Mouse (Mus musculus) embryonic facial prominence, embryonic 12.5 days (tissue): Measurements from ENCODE around the gene Inhbb. TPM values are rescaled to one million over a fixed set of nuclear protein-coding genes. Genes with fewer than 3 reads are reported as not detected.
A peak's percentile ranks its signal among the peaks of the same experiment; 100 is the strongest.

Source experiments
- ATAC-seq: fragments of 200-750 bp; cut with Nextera tagmentation; 2 replicates; pipeline ENCODE4 v1.8.0; 2017; ENCODE audit not compliant: insufficient number of reproducible peaks, insufficient read depth, low FRiP score, low TSS enrichment
- H3K27ac ChIP-seq: fragments of 300-500 bp; sonication (generic); 2 replicates; pipeline ENCODE4 v1.5.1; 2016; ENCODE audit warnings: mild to moderate bottlenecking
- H3K27me3 ChIP-seq: fragments of 300-500 bp; sonication (generic); 2 replicates; pipeline ENCODE4 v1.6.1; 2016; ENCODE audit warnings: mild to moderate bottlenecking, moderate library complexity
- H3K36me3 ChIP-seq: fragments of 300-500 bp; sonication (generic); 2 replicates; pipeline ENCODE4 v1.6.1; 2016; ENCODE audit warnings: mild to moderate bottlenecking
- H3K4me1 ChIP-seq: fragments of 300-500 bp; sonication (generic); 2 replicates; pipeline ENCODE4 v1.6.1; 2016
- H3K4me2 ChIP-seq: fragments of 300-500 bp; sonication (generic); replicated peaks from 2 replicates; pipeline ENCODE4 v1.6.1; 2016; ENCODE audit warnings: mild to moderate bottlenecking, moderate library complexity
- H3K4me3 ChIP-seq: fragments of 300-500 bp; sonication (generic); 2 replicates; pipeline ENCODE4 v1.5.1; 2016; ENCODE audit warnings: mild to moderate bottlenecking
- H3K9ac ChIP-seq: fragments of 300-500 bp; sonication (generic); 2 replicates; pipeline ENCODE4 v1.6.1; 2016; ENCODE audit warnings: mild to moderate bottlenecking, moderate library complexity
- H3K9me3 ChIP-seq: fragments of 300-500 bp; sonication (generic); 2 replicates; pipeline ENCODE4 v1.6.1; 2016; ENCODE audit warnings: mild to moderate bottlenecking, moderate library complexity
- WGBS: fragments of 180-500 bp; shearing (Covaris S2); methylation state at CpG from one replicate; pipeline ENCODE4 v1.1.7; 2016; 5-methylcytosine and 5-hydroxymethylcytosine counted together
- polyA plus RNA-seq: library from polyadenylated mRNA; unstranded; fragments of >200 nt; fragmentation: Nextera tagmentation; extraction: Ambion mirVana; gene quantifications from 2 replicates; pipeline ENCODE4 v1.2.1, GENCODE M21; 2016

Gene Inhbb
- 0.37 and 0.43 TPM in 2 replicates for polyA plus RNA-seq

DNA sequence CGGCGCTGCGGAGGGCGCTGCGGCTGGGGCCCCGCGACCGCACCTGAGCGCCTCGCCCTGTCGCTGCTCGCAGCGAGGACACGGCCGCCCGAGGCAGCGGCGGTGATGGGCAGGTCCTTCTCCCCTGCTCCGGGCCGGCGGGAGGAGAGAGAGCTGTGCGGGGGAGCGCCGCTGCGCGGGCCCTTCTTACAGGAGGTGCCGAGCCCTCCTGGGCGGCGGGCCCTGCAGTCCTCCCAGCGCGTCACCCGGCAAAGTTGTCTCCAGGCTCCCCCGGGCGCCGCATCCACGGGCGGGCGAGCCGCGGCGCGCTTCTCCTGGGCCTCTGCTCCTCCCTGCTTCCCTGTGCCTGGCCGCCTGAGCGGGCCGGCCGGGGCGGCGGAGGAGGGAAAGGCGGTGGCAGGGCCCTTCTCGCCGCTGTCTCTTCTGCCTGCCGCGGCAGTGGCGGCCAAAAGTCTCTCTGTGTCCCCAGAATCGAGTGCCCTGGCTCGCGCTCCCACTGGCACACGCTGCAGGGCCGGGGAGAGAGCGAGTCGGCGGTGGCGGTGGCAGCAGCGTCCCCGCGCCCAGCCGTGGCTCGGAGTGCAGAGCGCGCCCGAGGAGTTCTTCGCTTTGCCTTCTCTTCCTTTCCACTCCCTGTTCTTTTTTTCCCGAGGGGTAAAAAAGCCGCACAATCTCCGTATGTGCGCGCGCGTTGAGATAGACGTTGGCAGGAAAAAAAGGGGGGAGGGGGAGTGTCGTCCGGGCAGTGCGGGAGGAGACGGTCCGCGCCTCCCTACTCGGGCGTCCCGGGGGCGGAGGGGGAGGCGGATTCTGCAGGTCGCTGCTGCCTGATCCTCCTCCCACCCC, at the start of gene Inhbb:
Gene Inhbb (minus strand): TSS at position 673 of the 846 bp plus-strand sequence.
- peak within 1 kb of the TSS; percentile 59 for H3K4me3 ChIP-seq
- peak; percentile 25; the same call in 1 of the 2 replicates for ATAC-seq
- H3K27me3 ChIP-seq, result peaks cover 91% of the 10 kb centered on the region
- WGBS, result under 1% methylated on average over 77 of the region's 92 CpGs
- peak within 1 kb of the TSS; percentile 100 for H3K4me2 ChIP-seq
- H3K9me3 ChIP-seq, result no peaks in the 10 kb centered on the region
- no peak within 1 kb of the TSS for H3K27ac ChIP-seq
- peaks cover 42% of the 10 kb centered on the region for H3K4me1 ChIP-seq
- peak within 1 kb of the TSS; percentile 60 for H3K9ac ChIP-seq
- H3K36me3 ChIP-seq, result no peaks in the 10 kb centered on the region

DNA sequence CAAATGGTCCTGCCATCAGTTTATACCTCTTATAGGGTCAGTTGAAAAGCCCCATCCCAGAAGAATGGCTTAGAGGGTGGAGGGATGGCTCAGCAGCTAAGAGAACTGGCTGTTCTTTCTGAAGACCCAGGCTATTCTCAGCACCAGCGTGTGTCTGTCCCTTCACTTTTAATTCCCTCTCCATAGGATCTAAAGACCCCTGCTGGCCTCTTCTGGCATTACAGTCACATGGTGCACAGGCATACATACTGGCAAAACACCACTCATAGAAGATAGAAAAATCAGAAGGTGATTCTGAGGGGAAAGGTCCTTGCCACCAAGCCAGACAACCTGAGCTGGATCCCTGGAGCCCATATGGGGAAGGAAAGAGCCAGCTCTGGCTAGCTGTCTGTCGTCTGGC, 41.3 kb upstream of the Inhbb start:
- 44% methylated on average over 2 of the region's 2 CpGs for WGBS
- no peak overlapping the region for H3K9ac ChIP-seq
- H3K9me3 ChIP-seq, result no peaks in the 10 kb centered on the region
- H3K36me3 ChIP-seq, result no peaks in the 10 kb centered on the region
- no peak overlapping the region for H3K4me2 ChIP-seq
- H3K4me1 ChIP-seq, result no peaks in the 10 kb centered on the region
- H3K27ac ChIP-seq, result no peak overlapping the region
- no peak for ATAC-seq
- no peak overlapping the region for H3K4me3 ChIP-seq
- 0 out of 2 replicates have a peak, but pooled peaks cover 2% of the 10 kb centered on the region for H3K27me3 ChIP-seq

DNA sequence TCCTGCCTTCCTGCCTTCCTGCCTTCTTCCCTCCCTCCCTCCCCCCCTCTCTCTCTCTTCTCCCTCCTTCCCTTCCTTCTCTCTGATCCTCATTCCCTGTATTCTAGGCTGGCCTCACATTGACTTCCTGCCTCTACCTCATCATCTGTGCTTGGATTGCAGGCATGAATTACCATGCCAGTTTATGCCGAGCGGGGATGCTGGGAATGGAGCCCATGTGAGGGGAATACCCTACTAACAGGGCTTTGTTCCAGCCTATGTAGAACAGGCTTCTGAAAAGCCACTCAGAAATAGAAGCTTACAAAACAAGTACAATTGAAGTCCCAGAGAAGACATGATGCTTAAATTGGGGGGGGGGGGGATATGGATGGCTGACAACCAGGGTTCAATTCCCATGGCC, 38.0 kb upstream of the Inhbb start:
- H3K4me1 ChIP-seq, result peaks cover 6% of the 10 kb centered on the region; the same call in 1 of the 2 replicates
- no peak overlapping the region for H3K27ac ChIP-seq
- no peaks in the 10 kb centered on the region for H3K9me3 ChIP-seq
- H3K9ac ChIP-seq, result no peak overlapping the region
- H3K36me3 ChIP-seq, result no peaks in the 10 kb centered on the region
- 73% methylated on average over 2 of the region's 2 CpGs for WGBS
- ATAC-seq, result no peak
- H3K27me3 ChIP-seq, result 0 out of 2 replicates have a peak, but pooled peaks cover 6% of the 10 kb centered on the region
- H3K4me2 ChIP-seq, result no peak overlapping the region
- no peak overlapping the region for H3K4me3 ChIP-seq

DNA sequence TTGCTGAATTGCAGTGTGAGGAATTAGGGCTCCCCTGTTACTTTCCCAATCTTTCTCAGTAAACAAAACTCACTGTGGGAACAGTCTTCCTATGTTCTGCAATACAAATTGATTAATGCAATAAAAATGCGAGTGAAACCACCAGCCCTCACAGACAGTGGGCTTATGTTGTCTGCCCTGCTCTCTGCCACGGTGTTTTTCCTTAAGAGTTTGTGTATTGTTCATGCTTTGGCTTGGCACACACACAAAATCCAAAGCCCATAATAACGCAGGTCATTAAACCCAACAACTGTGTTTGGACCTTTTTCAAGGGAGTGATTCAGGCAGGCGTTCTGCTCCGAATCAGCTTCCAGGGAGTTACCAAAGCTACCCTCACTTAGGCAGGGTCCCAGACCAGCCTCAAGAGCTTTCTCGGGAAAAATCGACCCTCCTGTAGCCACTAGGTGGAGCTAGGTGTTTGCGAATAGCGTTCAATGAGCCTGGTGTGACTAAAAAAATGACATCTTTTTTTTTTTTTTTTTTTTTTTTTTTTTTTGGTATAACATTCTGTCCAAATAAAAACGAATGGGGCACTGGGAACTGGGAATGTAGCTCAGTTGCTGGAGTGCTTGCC, 36.1 kb upstream of the Inhbb start:
- peaks cover 6% of the 10 kb centered on the region; the same call in 1 of the 2 replicates for H3K4me1 ChIP-seq
- no peaks in the 10 kb centered on the region for H3K36me3 ChIP-seq
- no peak for ATAC-seq
- no peaks in the 10 kb centered on the region for H3K9me3 ChIP-seq
- H3K27ac ChIP-seq, result no peak overlapping the region
- H3K4me2 ChIP-seq, result no peak overlapping the region
- 18% methylated on average over 10 of the region's 10 CpGs for WGBS
- no peak overlapping the region for H3K4me3 ChIP-seq
- H3K9ac ChIP-seq, result no peak overlapping the region
- H3K27me3 ChIP-seq, result 0 out of 2 replicates have a peak, but pooled peaks cover 6% of the 10 kb centered on the region

DNA sequence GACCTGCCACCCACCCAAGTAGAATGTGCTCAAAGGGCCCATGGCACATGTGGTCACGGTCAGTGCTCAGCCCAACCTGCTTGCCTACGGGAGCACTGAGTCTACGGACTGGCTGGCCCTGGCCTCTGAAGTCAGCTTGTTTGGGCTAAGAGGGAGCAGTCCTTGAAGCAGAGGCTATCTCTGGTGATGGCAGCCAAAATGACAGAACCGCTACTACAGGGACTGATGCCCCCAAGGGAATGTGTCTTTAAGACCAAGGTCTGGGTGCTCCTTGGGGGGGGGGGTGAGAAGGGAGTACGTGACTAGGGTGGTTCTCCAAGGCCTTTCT, 35.4 kb upstream of the Inhbb start:
- H3K9me3 ChIP-seq, result no peaks in the 10 kb centered on the region
- no peak overlapping the region for H3K27ac ChIP-seq
- no peak overlapping the region for H3K9ac ChIP-seq
- ATAC-seq, result 0 out of 2 replicates have a peak, but pooled peaks have one; percentile 31
- H3K36me3 ChIP-seq, result no peaks in the 10 kb centered on the region
- H3K4me3 ChIP-seq, result no peak overlapping the region
- H3K27me3 ChIP-seq, result 0 out of 2 replicates have a peak, but pooled peaks cover 6% of the 10 kb centered on the region
- peaks cover 6% of the 10 kb centered on the region; the same call in 1 of the 2 replicates for H3K4me1 ChIP-seq
- 43% methylated on average over 4 of the region's 5 CpGs for WGBS
- H3K4me2 ChIP-seq, result 0 out of 2 replicates have a peak overlapping the region, but pooled peaks have one; percentile 24

DNA sequence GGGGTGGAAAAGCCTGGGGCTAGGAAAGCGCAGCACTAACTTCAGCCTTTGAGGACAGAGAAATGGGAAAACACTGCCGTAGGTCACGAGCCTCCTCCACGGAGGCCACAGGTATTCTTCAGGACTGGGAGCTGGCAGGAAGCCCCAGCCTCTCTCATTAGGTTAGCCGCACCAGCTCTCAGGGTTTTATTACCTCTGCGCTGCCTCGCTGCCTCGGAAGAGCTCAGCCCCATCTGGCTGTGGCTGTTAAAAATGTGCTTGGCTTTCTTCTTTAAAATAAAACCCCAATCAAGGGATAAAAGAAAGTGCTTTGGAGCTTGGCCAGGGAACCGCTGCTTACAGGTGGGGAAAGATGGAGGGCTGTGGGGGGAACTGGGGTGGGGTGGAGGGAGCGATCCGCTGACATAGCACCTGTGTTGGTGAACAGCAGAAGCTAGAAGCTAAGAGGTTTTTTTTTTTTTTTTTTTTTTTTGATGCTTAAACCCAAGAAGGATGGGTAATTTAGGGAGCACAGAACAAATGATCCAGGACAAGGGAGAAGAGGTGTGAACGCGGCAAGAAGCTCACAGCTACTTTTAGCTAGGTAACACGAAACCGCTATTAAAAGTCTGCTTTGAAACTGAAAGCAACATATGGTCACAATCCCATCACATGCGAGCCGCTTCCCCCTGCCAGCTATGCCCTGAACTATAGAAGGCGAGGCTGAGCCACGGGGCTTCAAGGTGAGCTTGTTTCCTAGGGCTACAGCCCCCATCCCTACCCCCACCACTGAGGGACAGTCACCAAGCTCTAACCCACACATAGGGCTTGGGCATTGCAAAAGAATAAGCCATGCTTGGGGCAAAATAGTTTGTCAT, 34.9 kb upstream of the Inhbb start:
- H3K4me2 ChIP-seq, result peak overlapping the region; percentile 24
- ATAC-seq, result 0 out of 2 replicates have a peak, but pooled peaks have one; percentile 29
- H3K36me3 ChIP-seq, result no peaks in the 10 kb centered on the region
- H3K27me3 ChIP-seq, result 0 out of 2 replicates have a peak, but pooled peaks cover 6% of the 10 kb centered on the region
- no peak overlapping the region for H3K4me3 ChIP-seq
- 30% methylated on average over 19 of the region's 19 CpGs for WGBS
- H3K4me1 ChIP-seq, result peaks cover 6% of the 10 kb centered on the region; the same call in 1 of the 2 replicates
- H3K9me3 ChIP-seq, result no peaks in the 10 kb centered on the region
- no peak overlapping the region for H3K27ac ChIP-seq
- H3K9ac ChIP-seq, result no peak overlapping the region

DNA sequence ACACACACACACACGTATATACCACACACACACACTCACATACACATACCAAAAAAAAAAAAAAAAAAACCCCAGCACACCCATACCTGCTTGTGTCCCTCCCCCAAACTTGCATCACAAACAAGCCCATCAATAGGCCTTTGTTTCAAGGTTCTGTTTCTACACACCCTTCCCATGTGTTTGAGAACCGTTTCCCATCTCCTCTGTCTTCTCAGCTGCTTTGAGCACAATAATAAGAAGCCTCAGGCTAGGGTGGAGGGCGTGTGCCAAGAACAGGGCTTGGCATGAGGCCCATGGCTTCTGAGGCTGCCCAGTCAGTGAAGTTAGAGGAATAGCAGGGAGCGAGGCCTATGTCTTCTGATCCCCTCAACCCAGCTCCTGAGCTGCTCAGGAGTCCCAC, 31.7 kb upstream of the Inhbb start:
- no peaks in the 10 kb centered on the region for H3K9me3 ChIP-seq
- 54% methylated on average over 3 of the region's 4 CpGs for WGBS
- 0 out of 2 replicates have a peak, but pooled peaks cover 4% of the 10 kb centered on the region for H3K27me3 ChIP-seq
- H3K27ac ChIP-seq, result no peak overlapping the region
- H3K4me3 ChIP-seq, result no peak overlapping the region
- no peaks in the 10 kb centered on the region for H3K36me3 ChIP-seq
- no peak overlapping the region for H3K4me2 ChIP-seq
- no peak for ATAC-seq
- no peak overlapping the region for H3K9ac ChIP-seq
- H3K4me1 ChIP-seq, result peaks cover 6% of the 10 kb centered on the region; the same call in 1 of the 2 replicates

DNA sequence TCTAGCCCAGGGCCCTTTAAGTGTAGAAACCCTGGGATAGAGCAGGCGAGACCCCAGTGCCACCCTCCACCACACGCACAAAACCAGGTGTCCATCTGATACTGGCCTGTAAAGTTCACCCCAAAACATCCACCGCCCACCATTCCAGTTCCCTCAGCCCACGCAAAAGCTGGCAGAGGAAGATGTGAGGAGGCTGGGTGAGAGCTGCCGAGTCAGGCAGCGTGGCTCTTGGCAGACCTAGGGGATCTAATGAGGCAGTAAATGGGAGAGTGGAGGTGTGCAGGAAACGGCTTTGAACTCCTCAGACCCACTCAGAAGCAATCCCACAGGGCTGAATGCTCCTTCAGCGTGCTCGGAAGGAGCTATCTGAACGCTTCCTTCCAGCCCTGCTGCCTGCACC, 29.4 kb upstream of the Inhbb start:
- H3K4me3 ChIP-seq, result no peak overlapping the region
- H3K4me2 ChIP-seq, result no peak overlapping the region
- H3K4me1 ChIP-seq, result no peaks in the 10 kb centered on the region
- WGBS, result 69% methylated on average over 10 of the region's 10 CpGs
- ATAC-seq, result no peak
- 0 out of 2 replicates have a peak, but pooled peaks cover 4% of the 10 kb centered on the region for H3K27me3 ChIP-seq
- no peaks in the 10 kb centered on the region for H3K9me3 ChIP-seq
- no peak overlapping the region for H3K27ac ChIP-seq
- H3K36me3 ChIP-seq, result no peaks in the 10 kb centered on the region
- no peak overlapping the region for H3K9ac ChIP-seq

DNA sequence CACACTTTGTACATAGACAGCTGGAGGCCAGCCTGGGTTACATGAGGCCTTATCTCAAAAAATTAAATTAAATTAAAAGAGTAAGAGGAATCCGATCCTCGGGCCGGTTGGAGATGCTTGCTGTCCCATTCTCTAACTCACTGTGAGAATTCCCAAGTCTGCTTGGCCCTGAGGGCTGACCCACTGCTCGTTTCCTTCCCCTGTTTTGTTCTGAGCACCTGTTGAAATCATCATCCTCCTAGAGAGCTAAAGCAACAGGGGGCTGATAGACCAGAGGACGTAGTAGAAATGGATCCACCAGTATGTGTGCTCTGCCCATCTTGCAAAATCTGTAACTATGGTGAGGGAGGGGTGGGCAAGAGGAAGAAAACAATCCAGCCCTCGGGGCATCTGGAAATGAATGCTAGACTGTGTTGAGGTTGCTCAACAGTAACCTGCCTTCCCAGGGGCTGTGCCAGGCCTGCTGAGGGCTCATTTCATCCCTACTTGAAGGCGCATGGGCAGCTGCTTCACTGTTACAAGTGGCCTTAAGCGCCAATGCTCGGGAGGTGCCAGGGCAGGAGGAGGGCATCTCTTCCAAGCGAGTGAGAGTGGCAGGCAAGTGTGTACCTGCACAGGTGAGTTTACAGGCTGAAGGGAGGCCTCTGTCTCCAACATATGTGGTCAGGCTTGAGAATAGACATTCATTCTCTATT, 28.8 kb upstream of the Inhbb start:
- Histone ChIP-seq H3K9ac (no peak overlapping the region), H3K9me3 (no peaks in the 10 kb centered on the region), H3K36me3 (no peaks in the 10 kb centered on the region), H3K27ac (no peak overlapping the region), H3K4me2 (no peak overlapping the region), H3K27me3 (0 out of 2 replicates have a peak, but pooled peaks cover under 1% of the 10 kb centered on the region), H3K4me3 (no peak overlapping the region), H3K4me1 (no peaks in the 10 kb centered on the region)
- no peak for ATAC-seq
- 66% methylated on average over 10 of the region's 10 CpGs for WGBS

DNA sequence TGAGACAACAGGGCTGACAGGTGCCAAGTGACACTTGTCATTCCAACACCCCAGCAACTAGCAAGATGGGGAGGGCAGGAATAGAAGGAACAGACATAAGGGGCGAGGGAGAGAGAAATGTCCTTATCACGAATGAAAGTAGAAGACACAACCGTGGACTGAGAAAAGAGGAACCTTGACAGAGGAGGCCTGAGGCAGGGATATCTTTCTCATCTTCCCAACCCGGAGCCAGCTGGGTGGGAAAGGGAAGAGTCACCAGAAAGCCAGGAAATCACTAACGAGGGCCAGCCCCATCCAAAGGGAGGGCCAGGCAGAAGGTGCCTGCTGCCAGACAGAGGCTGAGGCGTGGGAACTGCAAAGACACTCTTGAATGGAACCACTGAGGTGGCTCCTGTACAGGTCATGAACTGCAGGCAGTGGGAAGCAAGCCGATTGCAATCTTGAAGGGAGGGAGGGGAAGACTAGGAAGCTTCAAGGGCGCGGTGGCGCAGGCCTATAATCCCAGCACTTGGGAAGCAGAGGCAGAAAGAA, 24.8 kb upstream of the Inhbb start:
- WGBS, result 63% methylated on average over 10 of the region's 10 CpGs
- Histone ChIP-seq H3K36me3 (no peaks in the 10 kb centered on the region), H3K27ac (no peak overlapping the region), H3K9me3 (no peaks in the 10 kb centered on the region), H3K4me2 (no peak overlapping the region), H3K4me1 (no peaks in the 10 kb centered on the region), H3K4me3 (no peak overlapping the region), H3K9ac (no peak overlapping the region), H3K27me3 (no peaks in the 10 kb centered on the region)
- no peak for ATAC-seq
